ENCODE assay signal across 20 mouse cellular contexts in the genomic region with DNA sequence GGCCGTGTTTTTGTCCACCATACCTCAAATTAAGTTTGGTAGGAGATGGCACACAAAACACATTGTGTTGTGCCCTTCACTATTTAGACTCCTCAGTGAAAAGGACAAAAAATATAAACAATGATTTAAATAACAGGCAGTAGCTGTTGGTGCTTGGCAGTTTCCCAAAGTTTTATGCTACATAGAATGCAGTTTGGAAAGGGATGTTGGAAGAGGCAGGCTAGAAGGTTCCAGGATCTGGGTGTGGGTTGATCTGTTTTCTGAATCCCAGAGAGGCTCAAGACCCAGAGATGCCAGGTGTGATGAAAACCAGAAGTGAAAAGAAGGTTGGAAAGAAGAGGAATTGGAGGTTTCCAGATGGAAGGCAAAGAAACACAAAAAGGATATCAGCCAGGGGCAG.
"Had no signal": no experiment of that assay in that cellular context is flagged by ENCODE, and none has a peak within 500 bp of the region (broad histone marks: within the 10 kb centered on the region; RNA-seq: fewer than 3 reads in every experiment).

No protein-coding gene starts in this region.

- H3K4me2 ChIP-seq: lung, embryonic 15.5 days; midbrain, embryonic 13.5 days; neural tube, embryonic 13.5 days; stomach, embryonic 15.5 days had no signal

- ATAC-seq: liver, postnatal 0 days; midbrain, embryonic 13.5 days; midbrain, embryonic 16.5 days had no signal

- H3K4me1 ChIP-seq: lung, embryonic 15.5 days; megakaryocyte, embryonic 14.5 days; midbrain, embryonic 10.5 days; midbrain, embryonic 13.5 days; neural tube, embryonic 13.5 days; stomach, embryonic 15.5 days had no signal

- H3K36me3 ChIP-seq: lung, embryonic 15.5 days; midbrain, embryonic 10.5 days; midbrain, embryonic 13.5 days; neural tube, embryonic 13.5 days; stomach, embryonic 15.5 days had no signal

- H3K9ac ChIP-seq: liver, embryonic 14.5 days; liver, postnatal 0 days; lung, embryonic 15.5 days; midbrain, embryonic 13.5 days; neural tube, embryonic 13.5 days; stomach, embryonic 15.5 days had no signal

- DNase-seq: kidney, adult 18-20 months; kidney, adult 9 months; kidney, postnatal 14 days; kidney, postnatal 4 days; liver, postnatal 0 days; lung, postnatal 14 days; retina, postnatal 1 day; spleen, adult 18-20 months; thymus, adult 2 months; thymus, postnatal 14 days; thymus, postnatal 4 days had no signal

- H3K27ac ChIP-seq: liver, embryonic 14.5 days; lung, embryonic 15.5 days; midbrain, embryonic 10.5 days; midbrain, embryonic 13.5 days; neural tube, embryonic 13.5 days; stomach, embryonic 15.5 days had no signal

- H3K4me3 ChIP-seq: lung, embryonic 15.5 days; megakaryocyte, embryonic 14.5 days; midbrain, embryonic 10.5 days; midbrain, embryonic 13.5 days; myocyte; neural tube, embryonic 13.5 days; stomach, embryonic 15.5 days had no signal

- H3K27me3 ChIP-seq: lung, embryonic 15.5 days; megakaryocyte, embryonic 14.5 days; midbrain, embryonic 13.5 days; neural tube, embryonic 13.5 days; stomach, embryonic 15.5 days had no signal

- H3K9me3 ChIP-seq: lung, embryonic 15.5 days; megakaryocyte, embryonic 14.5 days; midbrain, embryonic 10.5 days; midbrain, embryonic 13.5 days; neural tube, embryonic 13.5 days; stomach, embryonic 15.5 days had no signal
